ENCODE assay signal across 8 mouse cellular contexts in genomic region chr1:74773136-74773535, GRCm38 (mm10). TPM values are rescaled to one million over a fixed set of nuclear protein-coding genes. Genes with fewer than 3 reads are reported as not detected.
DNase-seq lines count a peak whose midpoint lies in the region; ATAC-seq and TF ChIP-seq lines count a peak whose summit lies in the region.

No protein-coding gene starts in this region.

- ATAC-seq in liver, embryonic 16.5 days (ENCODE audit: low read depth): peak; percentile 88
- peak; percentile 86 for ATAC-seq in neural tube, embryonic 11.5 days (ENCODE audit: insufficient read depth, low FRiP score, low TSS enrichment)

- no peak for TF ChIP-seq CTCF in heart, adult 2 months (IDR thresholded peaks at IDR 0.05)

- no peak overlapping the region for H3K9ac ChIP-seq in heart, adult 2 months (ENCODE audit: low read depth, low read length)
- H3K9ac ChIP-seq in liver, embryonic 16.5 days (ENCODE audit: low read depth, low read length): no peak overlapping the region
- no peak overlapping the region for H3K9ac ChIP-seq in neural tube, embryonic 11.5 days (ENCODE audit: low read length)

- H3K4me2 ChIP-seq in liver, embryonic 16.5 days (ENCODE audit: low read depth, low read length): 0 out of 2 replicates have a peak overlapping the region, but pooled peaks have one; percentile 9
- H3K4me2 ChIP-seq in neural tube, embryonic 11.5 days (ENCODE audit: low read depth): peak overlapping the region; percentile 75

- H3K9me3 ChIP-seq in liver, embryonic 16.5 days (replicated peaks; ENCODE audit: control insufficient read depth, low read length): no peaks in the 10 kb centered on the region
- no peaks in the 10 kb centered on the region for H3K9me3 ChIP-seq in neural tube, embryonic 11.5 days (ENCODE audit: control insufficient read depth, low read length)

- peak overlapping the region; percentile 20; the same call in 1 of the 2 replicates for H3K4me3 ChIP-seq in heart, adult 2 months
- no peak overlapping the region for H3K4me3 ChIP-seq in liver, embryonic 16.5 days (ENCODE audit: low read depth, low read length)
- 0 out of 2 replicates have a peak overlapping the region, but pooled peaks have one; percentile 1 for H3K4me3 ChIP-seq in neural tube, embryonic 11.5 days (ENCODE audit: low read depth, low read length)

- H3K36me3 ChIP-seq in heart, adult 2 months (ENCODE audit: control insufficient read depth, insufficient read depth, low read length): no peaks in the 10 kb centered on the region
- no peaks in the 10 kb centered on the region for H3K36me3 ChIP-seq in liver, embryonic 16.5 days (ENCODE audit: control insufficient read depth, insufficient read depth)
- no peaks in the 10 kb centered on the region for H3K36me3 ChIP-seq in neural tube, embryonic 11.5 days (ENCODE audit: control insufficient read depth, insufficient read depth, low read length)

- TF ChIP-seq EP300 in heart, adult 2 months (IDR thresholded peaks at IDR 0.05; ENCODE audit: insufficient read depth, low read depth, low read length): no peak

- peaks cover 10% of the 10 kb centered on the region for H3K27me3 ChIP-seq in heart, adult 2 months (ENCODE audit: control insufficient read depth, insufficient read depth, low read length)
- H3K27me3 ChIP-seq in liver, embryonic 16.5 days (ENCODE audit: control insufficient read depth, insufficient read depth, low read depth, low read length): peaks cover 71% of the 10 kb centered on the region
- H3K27me3 ChIP-seq in neural tube, embryonic 11.5 days (ENCODE audit: control insufficient read depth, insufficient read depth, low read length): peaks cover 62% of the 10 kb centered on the region

- 0 out of 2 replicates have a peak, but pooled peaks have one; percentile 14 for TF ChIP-seq POLR2A in heart, adult 2 months (IDR thresholded peaks at IDR 0.05; ENCODE audit: insufficient read depth, low read depth, low read length)

- intact Hi-C loops in heart, adult 2 months (cut with DNase I): no loop called here

- H3K4me1 ChIP-seq in heart, adult 2 months (ENCODE audit: control insufficient read depth, insufficient read depth, low read length): peaks cover 1% of the 10 kb centered on the region; the same call in 1 of the 2 replicates
- H3K4me1 ChIP-seq in liver, embryonic 16.5 days (ENCODE audit: control insufficient read depth, low read depth, low read length): no peaks in the 10 kb centered on the region
- peaks cover 16% of the 10 kb centered on the region for H3K4me1 ChIP-seq in neural tube, embryonic 11.5 days (ENCODE audit: control insufficient read depth, insufficient read depth, low read length)

- no peaks in the 10 kb centered on the region for H3K79me2 ChIP-seq in heart, adult 2 months (replicated peaks; ENCODE audit: control insufficient read depth, insufficient read depth, low read length)

- DNase-seq in 416B (ENCODE audit: low read depth) (peak; percentile 89), R1 (ENCODE audit: low read depth, low spot score) (peak; percentile 94)
- peak; percentile 61 for DNase-seq in embryo, embryonic 11.5 days (ENCODE audit: low read depth, low spot score)
- peak; percentile 78 to 86 for DNase-seq in heart, adult 2 months
- DNase-seq in kidney, adult 11 months: peak; percentile 84
- peak; percentile 83 for DNase-seq in neural tube, embryonic 11.5 days (ENCODE audit: low spot score)
- DNase-seq in thymus, postnatal 0 days (ENCODE audit: low spot score): peak; percentile 67

- no peak overlapping the region for H3K27ac ChIP-seq in heart, adult 2 months
- H3K27ac ChIP-seq in liver, embryonic 16.5 days (ENCODE audit: low read length): no peak overlapping the region
- H3K27ac ChIP-seq in neural tube, embryonic 11.5 days (ENCODE audit: low read depth, low read length): no peak overlapping the region

- WGBS in heart, adult 2 months: under 1% methylated on average over 15 of the region's 15 CpGs
- 0% methylated on average over 15 of the region's 15 CpGs for WGBS in liver, embryonic 16.5 days (ENCODE audit: insufficient replicate concordance)
- WGBS in neural tube, embryonic 11.5 days: under 1% methylated on average over 15 of the region's 15 CpGs

RNA-seq across cellular contexts. Expression of gene Wnt6, which starts 1.4 kb away (rescaled TPM):
- under 1 TPM; 0.32 to 0.70 TPM for total RNA-seq in heart, adult 2 months (2021)
- polyA plus RNA-seq in heart, adult 2 months (2012; rRNA removed): 0.38 and 0.39 TPM in 2 replicates
- 0.06 and 0.11 TPM in 2 replicates for polyA plus RNA-seq in liver, embryonic 16.5 days (2015; fragmentation: Nextera tagmentation; extraction: Ambion mirVana)
- 14.5 and 14.6 TPM in 2 replicates for polyA plus RNA-seq in neural tube, embryonic 11.5 days (2014; fragmentation: Nextera tagmentation; extraction: Ambion mirVana)
- polyA plus RNA-seq in thymus, postnatal 0 days (2015; fragmentation: Nextera tagmentation; extraction: Ambion mirVana): 1.6 and 2.6 TPM in 2 replicates

RNA-seq across cellular contexts. Expression of gene Wnt10a, which starts 18.2 kb away (rescaled TPM):
- not detected for total RNA-seq in heart, adult 2 months (2021)
- polyA plus RNA-seq in heart, adult 2 months (2012; rRNA removed): not detected in 2 replicates
- not detected in 2 replicates for polyA plus RNA-seq in liver, embryonic 16.5 days (2015; fragmentation: Nextera tagmentation; extraction: Ambion mirVana)
- 1.7 and 2.4 TPM in 2 replicates for polyA plus RNA-seq in neural tube, embryonic 11.5 days (2014; fragmentation: Nextera tagmentation; extraction: Ambion mirVana)
- 1.6 and 1.9 TPM in 2 replicates for polyA plus RNA-seq in thymus, postnatal 0 days (2015; fragmentation: Nextera tagmentation; extraction: Ambion mirVana)

RNA-seq across cellular contexts. Expression of gene Prkag3, which starts 24.1 kb away (rescaled TPM):
- total RNA-seq in heart, adult 2 months (2021): 1 to 10 TPM; 1.1 to 1.3 TPM
- 2.1 and 3.0 TPM in 2 replicates for polyA plus RNA-seq in heart, adult 2 months (2012; rRNA removed)
- polyA plus RNA-seq in liver, embryonic 16.5 days (2015; fragmentation: Nextera tagmentation; extraction: Ambion mirVana): 0.19 and 0.25 TPM in 2 replicates
- 0.16 TPM in 1 of 2 replicates, not detected in the other for polyA plus RNA-seq in neural tube, embryonic 11.5 days (2014; fragmentation: Nextera tagmentation; extraction: Ambion mirVana)
- 0.16 TPM in 1 of 2 replicates, not detected in the other for polyA plus RNA-seq in thymus, postnatal 0 days (2015; fragmentation: Nextera tagmentation; extraction: Ambion mirVana)

RNA-seq across cellular contexts. Expression of gene Cyp27a1, which starts 59.8 kb away (rescaled TPM):
- total RNA-seq in heart, adult 2 months (2021): 10 to 100 TPM; 10.1 to 18.1 TPM
- polyA plus RNA-seq in heart, adult 2 months (2012; rRNA removed): 17.0 and 22.2 TPM in 2 replicates
- polyA plus RNA-seq in liver, embryonic 16.5 days (2015; fragmentation: Nextera tagmentation; extraction: Ambion mirVana): 7.5 and 8.9 TPM in 2 replicates
- polyA plus RNA-seq in neural tube, embryonic 11.5 days (2014; fragmentation: Nextera tagmentation; extraction: Ambion mirVana): 4.6 and 6.2 TPM in 2 replicates
- polyA plus RNA-seq in thymus, postnatal 0 days (2015; fragmentation: Nextera tagmentation; extraction: Ambion mirVana): 4.0 and 5.1 TPM in 2 replicates
